Mouse (Mus musculus) ovary, postnatal 10 days (tissue): ENCODE data around the gene Tmem80.

Experiments used
- DNase-seq: peaks from one replicate; pipeline ENCODE4 v3.0.0; 2022; ENCODE audit warnings: low spot score

Gene Tmem80

DNA sequence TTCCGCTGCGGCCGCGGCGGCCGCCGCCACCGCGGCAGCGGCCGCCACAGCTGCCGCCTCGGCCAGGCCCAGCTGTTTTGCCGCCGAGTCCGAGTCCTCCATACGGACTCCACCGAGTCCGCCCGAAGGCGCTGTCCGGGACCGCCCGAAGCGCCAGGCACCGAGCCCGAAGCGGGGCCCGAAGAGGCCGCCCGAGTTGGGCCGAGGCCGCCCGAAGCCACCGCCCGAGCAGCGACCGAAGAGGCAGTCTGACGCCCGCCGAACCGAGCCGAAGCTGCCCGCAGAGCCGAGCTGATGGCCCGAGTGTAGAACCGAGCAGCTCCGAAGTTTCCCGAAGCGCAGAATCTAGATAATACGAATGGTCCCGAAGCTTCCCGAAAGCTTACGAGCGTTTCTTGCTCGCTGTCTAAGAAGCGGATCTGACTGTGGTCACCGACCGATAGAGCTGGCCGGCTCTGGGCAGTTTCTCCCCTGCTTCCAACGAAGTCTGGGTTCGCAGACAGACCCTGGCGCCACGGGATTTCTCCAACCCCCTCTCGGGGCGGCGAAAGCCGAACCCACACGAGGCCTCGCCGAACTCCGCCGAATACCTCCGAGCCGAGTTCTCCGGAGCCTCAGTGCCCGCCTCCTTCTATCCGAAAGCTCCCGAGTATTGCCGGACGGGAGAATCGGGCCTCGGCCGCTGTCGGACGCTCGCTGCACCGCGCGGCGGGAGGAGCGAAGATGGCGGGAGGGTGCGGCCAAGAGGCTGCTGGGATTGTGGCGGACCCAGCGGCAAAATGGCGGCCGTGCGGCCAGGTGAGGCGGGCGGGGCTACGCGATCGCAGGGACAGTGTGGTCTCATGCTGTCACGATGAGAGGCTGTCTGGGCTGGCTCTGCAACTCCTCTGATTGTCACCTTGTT, at the start of gene Tmem80, which contains the start of gene Deaf1:
Gene Tmem80 (plus strand): TSS at position 271 of the 904 bp plus-strand sequence.
Gene Deaf1 (minus strand): TSS at position 222 of the 904 bp plus-strand sequence.
- peak; percentile 97 for DNase-seq

DNA sequence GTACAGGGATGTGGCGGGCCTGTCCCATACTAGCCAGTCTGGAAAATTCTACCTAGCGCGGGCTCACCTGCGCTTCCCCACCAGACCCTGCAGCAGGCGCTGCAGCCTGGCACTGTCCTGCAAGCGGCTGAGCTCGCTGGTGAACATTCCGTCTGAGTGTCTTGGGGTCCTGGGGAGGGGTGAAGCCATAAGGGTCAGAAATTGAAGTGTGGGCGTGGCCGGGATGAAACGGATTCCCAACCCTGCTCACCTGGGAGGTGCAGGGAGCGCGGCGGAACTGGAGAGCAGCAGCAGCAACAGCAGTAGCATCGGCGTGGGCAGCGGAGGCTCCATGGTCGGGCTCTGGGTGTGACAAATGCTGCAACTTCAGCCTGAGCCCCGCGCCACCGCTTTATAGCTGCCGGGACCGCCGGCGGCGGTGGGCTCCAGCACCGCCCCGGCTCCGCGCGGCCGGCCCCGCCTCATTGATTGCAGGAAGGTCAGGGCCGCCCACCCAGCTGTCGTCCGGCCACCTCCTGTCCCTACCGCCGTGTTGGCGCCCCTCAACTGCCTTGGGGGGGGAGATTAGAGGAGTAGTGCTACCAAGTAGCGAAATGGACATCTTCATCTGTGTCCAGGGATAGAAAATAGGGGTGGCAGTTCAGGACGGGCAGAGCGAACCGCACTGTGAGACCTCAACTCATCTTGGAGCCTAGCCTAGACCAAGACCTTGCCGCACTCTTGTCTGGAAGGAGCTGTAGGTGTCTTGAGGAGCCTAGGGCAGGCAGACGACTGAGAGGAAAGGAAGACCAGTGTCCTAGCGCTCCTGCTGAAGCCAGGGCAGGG, 48.6 kb upstream of the Tmem80 start, which contains the start of gene Sct:
Gene Sct (minus strand): TSS at position 368 of the 825 bp plus-strand sequence.
- no peak for DNase-seq

DNA sequence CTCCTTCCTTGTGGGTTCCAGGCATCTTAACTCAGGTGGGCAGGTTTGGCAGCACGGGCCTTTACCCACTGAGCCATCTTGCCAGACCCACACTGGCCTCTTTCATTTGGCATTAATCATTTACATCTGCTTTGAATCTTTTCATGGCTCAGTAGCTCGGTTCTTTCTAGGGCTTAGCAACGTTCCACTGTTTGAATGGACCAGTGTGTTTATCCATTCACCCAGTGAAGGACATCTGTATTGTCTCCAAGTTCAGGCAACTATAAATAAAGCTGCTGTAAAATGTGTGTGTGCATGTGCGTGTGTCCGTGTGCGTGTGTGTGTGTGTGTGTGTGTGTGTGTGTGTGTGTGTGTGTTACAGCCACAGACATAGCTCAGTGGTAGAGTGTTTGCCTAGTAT, 46.1 kb upstream of the Tmem80 start:
- DNase-seq: no peak

DNA sequence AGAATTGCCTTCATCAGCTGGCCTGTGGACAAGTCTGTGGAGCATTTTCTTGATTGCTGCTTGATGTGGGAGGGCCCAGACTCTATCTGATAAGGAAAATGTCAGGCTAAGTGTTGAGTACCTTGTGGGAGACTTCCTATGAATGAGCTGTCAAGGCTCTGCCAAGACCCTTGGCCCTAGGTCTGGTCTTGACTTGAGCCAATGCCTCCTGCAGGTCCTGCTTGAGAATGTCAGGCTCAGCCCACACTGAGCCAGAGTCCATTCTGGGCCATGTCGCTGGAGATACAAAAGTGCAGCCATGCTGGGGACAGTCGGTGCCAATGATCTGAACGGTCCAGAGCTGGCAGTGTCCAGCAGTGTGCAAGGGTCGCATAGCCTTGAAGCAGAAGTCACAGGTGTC, 44.8 kb upstream of the Tmem80 start:
- DNase-seq: no peak

DNA sequence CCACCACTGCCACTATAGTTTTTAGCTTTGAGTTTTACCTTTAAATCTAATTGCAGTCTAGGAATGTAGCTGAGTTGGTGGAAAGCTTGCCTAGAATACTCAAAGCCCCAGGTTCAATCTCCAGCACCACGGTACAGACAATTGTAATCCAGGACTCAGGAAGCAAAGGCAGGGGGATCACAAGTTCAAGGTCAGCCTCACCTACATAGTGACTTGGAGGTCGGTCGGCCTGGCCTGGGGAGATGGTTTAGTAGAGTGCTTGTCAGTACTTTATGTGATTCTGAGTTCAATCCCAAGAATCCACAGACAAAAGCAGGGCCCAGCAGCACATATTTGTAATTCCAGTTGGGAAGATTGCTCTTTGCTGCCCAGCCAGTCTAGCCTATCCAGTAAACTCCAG, 39.5 kb upstream of the Tmem80 start:
- DNase-seq: no peak

DNA sequence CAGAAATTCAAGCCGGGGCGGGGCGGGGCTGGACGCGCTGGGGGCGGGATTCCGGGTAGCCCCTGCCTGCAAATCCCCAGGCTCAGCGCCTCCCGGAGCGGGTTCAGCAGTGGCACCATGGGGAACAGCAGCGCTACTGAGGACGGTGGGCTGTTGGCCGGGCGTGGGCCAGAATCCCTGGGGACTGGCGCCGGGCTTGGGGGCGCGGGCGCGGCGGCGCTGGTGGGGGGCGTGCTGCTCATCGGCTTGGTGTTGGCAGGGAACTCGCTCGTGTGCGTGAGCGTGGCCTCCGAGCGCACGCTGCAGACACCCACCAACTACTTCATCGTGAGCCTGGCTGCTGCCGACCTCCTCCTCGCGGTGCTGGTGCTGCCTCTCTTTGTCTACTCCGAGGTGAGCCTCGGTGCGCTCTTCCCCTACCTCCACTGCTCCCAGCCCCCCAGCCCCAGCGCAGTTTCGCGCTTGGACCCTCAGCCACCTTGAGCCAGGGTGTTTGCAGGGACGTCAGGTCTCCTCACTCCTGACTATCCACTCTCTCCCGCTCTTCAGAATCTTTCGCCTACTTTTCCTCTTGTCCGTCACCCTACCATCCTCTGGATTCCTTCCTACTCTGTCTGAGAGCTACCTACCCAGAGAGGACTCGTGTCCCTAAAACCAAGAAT, 35.5 kb upstream of the Tmem80 start, which contains the start of gene Drd4:
Gene Drd4 (plus strand): TSS at position 86 of the 662 bp plus-strand sequence.
- no peak for DNase-seq

DNA sequence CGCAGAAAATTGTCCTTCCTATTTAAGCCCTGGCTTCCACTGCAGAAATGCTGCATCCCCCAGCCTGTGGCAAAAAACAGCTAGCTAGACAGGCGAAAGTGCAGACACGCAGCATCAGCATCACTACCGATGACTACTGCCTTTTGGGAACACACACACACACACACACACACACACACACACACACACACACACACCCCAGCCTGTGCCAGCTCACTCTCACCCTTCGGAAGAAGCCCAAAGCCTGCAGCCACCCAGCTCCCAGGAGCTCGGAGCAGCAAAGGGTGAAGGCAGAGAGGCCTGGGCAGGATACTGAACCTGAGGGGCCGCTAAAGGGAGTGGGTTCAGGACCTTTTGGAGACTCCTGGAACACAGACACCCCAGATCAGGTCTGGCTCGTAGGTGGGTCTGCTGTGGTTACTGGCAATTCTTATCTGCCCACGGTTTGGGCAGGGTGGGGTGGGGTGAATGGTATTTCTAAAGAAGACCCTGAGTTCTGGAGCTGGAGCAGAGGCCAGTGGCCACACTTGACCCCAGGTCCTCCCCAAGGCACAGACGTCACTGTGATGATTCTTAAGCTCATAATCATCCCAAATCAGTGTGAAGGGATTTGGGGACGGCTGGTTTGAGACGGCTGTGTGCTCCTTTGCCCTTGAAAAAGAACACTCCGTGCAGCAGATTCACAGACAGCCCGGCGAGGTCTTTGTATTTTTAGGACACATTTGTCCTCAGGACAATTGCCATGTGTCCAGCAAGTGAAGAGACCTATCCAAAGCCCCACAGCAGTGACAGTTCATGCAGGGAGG, 34.8 kb upstream of the Tmem80 start:
- DNase-seq: no peak

DNA sequence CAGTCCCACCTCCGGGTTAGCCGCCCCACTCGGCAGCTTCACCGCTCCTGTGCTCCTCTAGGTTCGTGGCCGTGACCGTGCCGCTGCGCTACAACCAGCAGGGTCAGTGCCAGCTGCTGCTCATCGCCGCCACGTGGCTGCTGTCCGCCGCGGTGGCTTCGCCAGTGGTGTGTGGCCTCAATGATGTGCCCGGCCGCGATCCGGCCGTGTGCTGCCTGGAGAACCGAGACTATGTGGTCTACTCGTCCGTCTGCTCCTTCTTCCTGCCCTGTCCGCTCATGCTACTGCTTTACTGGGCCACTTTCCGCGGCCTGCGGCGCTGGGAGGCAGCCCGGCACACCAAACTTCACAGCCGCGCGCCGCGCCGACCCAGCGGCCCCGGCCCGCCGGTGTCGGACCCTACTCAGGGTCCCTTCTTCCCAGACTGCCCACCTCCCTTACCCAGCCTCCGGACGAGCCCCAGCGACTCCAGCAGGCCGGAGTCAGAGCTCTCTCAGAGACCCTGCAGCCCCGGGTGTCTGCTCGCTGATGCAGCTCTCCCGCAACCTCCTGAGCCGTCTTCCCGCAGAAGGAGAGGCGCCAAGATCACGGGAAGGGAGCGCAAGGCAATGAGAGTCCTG, 33.6 kb upstream of the Tmem80 start:
- DNase-seq: no peak

DNA sequence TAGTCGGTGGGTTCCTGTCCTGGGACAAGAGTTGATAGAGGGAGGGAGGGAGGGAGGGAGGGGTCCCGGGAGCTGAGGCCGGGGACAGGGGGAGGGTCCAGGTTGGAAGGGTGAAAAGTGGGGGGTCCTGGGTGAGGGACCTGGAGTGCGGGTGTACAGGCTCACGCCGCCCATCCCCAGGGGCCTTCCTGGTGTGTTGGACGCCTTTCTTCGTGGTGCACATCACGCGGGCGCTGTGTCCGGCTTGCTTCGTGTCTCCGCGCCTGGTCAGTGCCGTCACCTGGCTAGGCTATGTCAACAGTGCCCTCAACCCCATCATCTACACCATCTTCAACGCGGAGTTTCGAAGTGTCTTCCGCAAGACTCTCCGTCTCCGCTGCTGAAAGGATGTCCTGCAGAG, 33.1 kb upstream of the Tmem80 start:
- DNase-seq: no peak

DNA sequence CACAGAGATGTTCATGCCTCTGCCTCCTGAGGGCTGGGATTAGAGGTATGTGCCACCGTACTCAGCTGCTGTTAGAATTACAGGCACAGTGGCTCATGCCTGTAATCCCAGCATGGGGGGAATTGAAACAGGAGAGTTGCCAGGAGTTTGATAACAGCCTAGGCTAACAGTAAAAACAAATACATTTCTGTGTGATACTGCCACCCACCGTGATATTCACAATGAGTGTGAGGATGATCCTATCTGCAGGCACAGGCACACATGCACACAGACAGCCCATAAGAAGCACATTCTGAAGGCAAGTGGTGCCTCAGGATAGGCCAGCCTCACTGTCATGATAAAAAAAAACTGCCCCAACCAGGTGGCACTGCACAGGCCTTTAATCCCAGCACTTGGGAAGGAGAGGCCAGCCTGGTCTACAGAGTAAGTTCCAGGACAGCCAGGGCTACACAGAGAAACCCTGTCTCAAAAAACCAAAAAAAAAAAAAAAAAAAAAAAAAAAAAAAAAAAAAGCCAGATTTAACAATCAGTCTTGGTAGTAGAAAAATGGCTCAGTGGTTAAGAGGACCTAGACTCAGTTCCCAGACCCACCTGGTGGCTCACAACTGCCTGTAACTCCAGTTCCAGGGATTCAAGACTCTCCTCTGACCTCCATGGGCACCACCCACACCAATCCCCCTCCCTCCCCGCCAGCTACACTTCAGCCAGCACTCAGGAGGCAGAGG, 29.5 kb upstream of the Tmem80 start:
- DNase-seq: no peak

DNA sequence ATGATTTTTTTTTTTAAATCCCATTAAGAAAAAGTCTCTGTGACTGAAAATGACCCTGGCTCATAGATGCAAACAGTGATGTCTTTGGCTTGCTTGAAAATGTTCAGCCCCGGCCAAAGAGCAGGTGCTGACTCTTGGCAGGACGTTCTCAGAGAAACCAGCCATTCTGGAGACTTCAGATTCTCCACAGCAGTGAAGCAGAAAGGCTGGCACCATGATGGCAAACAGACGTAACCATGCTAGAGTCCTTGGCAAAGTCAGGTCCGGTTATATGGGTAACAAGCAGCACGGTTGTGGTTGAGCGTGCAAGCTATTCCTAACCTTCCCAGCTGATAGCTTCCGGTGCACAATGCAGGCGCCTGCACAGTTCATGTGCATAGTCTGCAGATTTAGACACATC, 28.4 kb upstream of the Tmem80 start:
- DNase-seq: no peak

DNA sequence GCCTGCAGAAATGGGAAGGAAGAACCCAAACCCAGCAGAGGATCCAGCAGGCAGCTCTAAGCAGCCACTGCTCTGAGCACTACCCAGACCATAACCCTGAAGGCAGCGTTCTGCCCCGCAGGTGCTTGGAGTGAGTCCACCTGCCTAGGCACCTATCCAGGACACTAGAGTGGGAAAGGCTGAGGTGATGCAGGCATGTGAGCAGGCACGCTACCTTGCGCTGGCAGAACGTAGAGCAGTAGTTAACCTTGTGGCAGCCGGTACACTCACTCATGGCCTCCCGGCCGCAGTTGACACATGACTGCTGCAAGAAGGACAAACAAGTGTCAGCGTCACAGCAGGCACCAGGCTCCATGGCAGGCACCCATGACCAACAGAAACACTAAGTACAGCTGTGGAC, 26.2 kb upstream of the Tmem80 start:
- no peak for DNase-seq

DNA sequence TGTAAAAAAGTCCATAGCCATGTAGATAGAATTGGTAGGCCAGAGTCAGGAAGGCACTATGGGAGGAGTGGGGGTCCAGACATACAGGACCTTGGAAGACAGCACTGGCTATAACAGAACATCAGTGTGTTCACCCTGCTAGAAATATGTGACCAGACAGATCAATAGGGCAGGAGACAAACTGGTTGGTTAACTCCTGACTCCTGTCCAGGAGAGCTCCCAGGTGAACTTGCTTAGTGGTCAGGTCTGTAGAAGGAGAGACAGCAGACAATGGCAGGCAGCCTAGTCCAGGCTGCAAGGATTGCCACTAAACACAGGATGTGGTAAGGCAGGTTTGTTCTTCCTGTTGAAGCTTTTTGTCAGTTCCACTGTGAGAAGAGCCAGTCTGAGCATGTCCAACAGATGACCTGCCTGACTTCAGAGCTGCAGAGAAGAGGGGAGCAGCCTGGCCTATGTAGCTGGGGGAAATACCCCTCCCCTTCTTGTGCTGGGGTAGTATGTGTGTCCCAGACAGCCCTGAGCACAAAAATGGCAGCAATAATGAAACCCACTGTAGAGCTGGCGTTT, 24.8 kb upstream of the Tmem80 start:
- DNase-seq: no peak

DNA sequence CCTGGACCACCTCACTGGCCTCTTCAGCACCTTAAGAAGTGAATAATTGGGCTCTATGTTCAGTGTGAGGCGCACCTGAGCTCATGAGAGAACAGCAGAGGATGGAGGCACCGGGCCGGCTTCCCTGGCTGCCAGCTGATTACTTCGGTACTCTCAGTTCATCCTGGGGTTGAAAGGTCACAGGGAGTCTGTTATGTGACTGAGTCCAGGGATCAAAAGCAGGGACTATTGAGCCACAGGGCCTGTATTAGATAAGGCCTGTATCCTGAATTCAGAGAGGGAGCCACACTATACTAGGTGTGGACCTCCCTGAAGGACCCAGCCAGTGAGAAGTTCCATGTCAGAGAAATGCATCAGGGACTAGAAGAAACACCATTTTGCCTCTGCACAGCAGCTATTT, 23.0 kb upstream of the Tmem80 start:
- no peak for DNase-seq

DNA sequence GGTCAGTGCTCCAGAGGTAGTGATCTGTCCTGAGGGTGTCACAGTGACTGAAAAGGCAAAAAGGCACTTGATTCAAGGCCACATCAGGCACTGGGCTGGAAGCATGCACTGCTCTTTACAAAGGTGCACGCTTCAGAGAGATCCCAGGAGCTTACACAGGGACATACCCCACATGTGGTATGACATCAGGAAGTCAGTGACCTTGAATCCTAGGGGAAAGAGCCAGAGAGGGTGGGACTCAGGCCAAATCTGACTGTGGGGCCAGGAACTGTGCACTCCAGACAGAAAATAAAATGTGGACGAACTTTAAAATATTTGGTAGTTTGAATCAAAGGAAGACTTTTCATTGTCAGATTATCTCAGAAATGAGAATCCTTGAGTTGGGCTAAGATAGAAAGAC, 13.1 kb upstream of the Tmem80 start:
- DNase-seq: no peak

DNA sequence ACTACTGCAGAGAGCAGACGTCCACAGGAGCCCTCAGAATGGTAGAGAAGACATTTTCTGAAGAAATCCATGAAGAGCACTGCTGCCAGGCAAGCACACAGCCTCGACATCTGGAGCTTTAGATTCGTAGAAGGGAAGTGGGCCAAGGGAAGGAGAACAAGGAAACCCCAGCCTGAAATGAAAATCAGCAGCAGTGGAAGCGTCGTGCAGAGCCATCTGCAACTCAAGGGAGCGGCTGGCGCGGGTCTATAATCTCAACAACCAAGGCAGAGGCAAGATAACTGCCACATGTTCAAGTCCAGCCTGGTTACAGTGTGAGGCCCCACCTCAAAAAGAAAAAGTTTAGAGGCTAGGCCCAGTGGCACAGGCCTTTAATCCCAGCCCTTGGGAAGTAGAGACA, 12.5 kb upstream of the Tmem80 start:
- DNase-seq: no peak

DNA sequence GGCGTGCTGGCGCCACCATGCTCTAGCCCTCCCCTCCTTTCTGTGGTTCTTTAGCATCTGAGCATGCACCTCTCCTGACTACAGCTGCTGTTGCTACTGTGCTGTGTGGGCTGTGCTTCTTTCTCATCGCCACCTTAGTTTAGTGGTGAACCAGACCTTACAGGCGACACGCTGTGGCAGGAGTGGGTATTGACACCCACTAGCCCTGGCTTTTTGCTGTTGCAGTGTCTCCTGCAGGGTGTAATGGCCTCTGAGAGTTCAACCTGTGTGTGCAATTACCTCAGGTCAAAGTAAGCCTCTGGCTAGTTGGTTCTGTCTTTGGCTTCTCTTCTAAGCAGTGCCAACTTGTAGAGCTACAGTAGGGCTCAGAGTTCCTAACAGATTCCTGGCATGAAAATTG, 11.6 kb upstream of the Tmem80 start:
- DNase-seq: no peak

DNA sequence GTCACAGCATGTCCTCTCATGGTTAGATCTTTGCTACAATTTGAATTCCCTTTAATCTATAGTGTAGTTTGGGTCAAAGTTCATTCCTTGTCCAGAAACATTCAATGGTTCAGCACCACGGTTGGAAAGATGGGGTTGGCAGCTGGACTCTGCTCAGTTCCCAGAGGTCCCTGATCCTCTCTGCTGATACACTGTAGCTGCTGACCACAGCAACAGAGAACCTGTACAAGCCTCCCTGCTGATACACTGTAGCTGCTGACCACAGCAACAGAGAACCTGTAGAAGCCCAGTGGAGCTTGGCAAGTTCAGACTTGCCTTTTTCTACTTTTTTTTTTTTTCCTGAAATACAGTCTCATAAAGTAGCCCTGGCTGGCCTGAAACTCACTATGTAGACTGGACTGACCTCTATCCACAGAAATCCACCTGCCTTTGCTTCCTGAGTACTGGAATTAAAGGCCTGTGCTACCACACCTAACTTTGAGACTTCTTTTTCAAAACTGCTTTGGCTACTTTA, 9.9 kb upstream of the Tmem80 start:
- DNase-seq: no peak

DNA sequence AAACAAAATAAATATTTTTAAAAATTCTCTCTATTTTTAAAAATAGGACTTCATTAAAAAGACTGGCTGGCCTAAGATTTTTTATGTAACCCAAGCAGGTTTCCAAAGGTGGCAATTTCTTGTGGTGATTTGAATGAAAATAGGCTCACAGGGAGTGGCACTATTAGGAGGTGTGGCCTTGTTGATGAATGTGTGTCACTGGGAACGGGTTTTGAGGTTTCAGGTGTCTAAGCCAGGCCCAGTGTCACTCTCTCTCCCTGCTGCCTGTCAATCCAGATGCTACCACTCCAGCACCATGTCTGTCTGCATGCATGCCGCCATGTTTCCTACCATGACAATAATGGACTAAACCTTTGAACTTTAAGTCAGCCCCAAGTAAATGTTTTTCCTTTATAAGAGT, 8.1 kb upstream of the Tmem80 start:
- no peak for DNase-seq

DNA sequence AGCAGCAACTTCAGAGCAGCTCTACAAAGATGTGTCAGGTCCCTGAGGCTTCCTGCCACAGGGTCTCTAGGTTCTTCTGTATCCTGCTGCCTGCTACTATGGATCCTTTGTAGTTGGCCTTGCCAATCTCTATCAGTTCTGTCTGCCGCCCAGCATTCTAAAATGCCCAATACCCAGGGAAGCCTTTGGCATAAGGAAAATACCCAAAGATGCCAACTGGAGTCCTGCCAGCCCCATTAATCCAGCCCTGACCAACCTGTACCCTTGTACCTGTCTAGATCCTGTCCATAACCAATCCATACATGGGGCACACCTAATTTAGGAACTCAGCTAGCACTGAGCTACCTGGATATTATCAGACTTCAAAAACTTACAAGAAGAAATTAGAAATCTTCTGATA, 2.9 kb upstream of the Tmem80 start:
- no peak for DNase-seq
